Mouse (Mus musculus) cerebellum, adult 18-20 months (tissue): Measurements from ENCODE around the gene Olfr1170.

Source experiments
- DNase-seq, 2 experiments: peaks; one replicate each; pipeline ENCODE4 v3.0.0; 2021

Olfr1170 gene

DNA sequence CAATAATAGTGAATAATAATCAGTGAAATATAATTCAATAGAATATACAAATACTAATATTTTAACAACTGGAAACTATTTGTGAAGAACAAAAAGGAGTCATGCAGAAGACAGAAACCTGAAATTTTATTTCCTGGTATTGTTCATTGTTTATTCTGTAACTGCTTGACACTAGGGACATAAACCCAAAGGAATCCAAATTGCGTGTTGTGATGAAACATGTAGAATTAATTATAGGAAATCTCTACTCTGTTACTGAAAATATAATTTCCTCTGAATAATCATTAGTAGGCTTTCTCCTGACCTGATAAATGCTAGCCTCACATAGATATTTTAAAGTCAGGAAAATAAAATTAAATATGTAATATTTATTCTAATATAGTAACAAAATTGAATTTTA, at the start of gene Olfr1170:
TSS of gene Olfr1170 (minus strand) at position 101 of the 400 bp plus-strand sequence.
- no peak for DNase-seq

DNA sequence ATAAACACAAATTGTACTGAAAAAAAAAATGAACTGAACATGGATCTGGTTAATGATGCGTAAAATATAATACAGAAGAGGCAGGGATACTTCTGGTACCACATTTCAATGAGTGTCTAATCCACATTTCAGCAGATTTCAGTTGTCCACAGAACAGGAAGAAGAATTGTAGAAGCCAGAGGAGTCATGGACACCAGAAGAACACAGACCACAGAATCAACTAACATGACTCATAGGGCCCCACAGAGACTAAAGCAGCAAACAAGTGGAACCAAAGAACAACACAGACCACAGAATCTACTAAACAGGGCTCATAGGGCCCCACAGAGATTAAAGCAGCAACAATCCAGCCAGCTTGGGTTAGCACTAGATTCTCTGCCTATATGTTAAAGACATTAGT, 7.3 kb downstream of the Olfr1170 start:
- DNase-seq = no peak

DNA sequence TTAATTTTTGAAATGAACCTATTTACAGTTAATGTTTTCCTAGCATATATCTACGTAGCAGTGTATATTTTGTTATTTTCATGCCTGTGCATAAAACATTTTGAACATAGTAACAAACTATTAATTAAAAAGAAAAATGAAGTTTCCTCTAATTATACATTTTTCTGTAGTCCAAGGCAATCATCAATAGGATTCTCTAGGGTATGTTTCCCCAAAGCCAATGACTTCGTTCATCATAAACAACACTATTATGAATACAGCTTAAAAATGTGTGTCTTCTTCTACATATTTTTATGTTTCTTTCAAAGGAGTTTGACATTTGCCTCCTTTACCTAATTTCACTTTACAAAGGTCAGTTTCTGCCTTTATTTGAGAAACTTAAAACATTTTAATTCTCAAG, 46.6 kb downstream of the Olfr1170 start, which contains the start of gene Olfr1168:
TSS of gene Olfr1168 (plus strand) at position 301 of the 400 bp plus-strand sequence.
- DNase-seq = no peak
